Mouse (Mus musculus) cerebellum, adult 2 months (tissue): ENCODE measurements around the gene Pphln1.

ENCODE experiments used
- CTCF ChIP-seq: fragments of 200-500 bp; IDR thresholded peaks from 2 replicates; pipeline ENCODE4 v1.5.1; 2011; ENCODE audit warnings: low read depth, mild to moderate bottlenecking, control low read depth, low read length, moderate library complexity, borderline replicate concordance; ENCODE audit not compliant: insufficient read depth
- POLR2A ChIP-seq: fragments of 200-500 bp; IDR thresholded peaks from 2 replicates; pipeline ENCODE4 v1.6.1; 2011; ENCODE audit warnings: low read length, control low read depth, borderline replicate concordance; ENCODE audit not compliant: insufficient read depth

- TF ChIP-seq CTCF (no peak), POLR2A (no peak)
These were observed 16.8 kb upstream of the Pphln1 start for GRCm38 (mm10) chr15:93381337-93381736.
